Mouse (Mus musculus) heart, embryonic 14.5 days (tissue): ENCODE results near the gene Gnai3. TPM values are rescaled to one million over a fixed set of nuclear protein-coding genes. Genes with fewer than 3 reads are reported as not detected.

ENCODE experiments used
- ATAC-seq: fragments of 200-750 bp; cut with Nextera tagmentation; 2 replicates; pipeline ENCODE4 v1.8.0; 2017; ENCODE audit warnings: low read depth, moderate TSS enrichment; ENCODE audit not compliant: insufficient number of reproducible peaks, insufficient read depth, low FRiP score
- H3K27ac ChIP-seq, 2 experiments: fragments of 200-500 bp in 1 of 2; fragments of 300-500 bp in 1 of 2; sonication (generic) in 1 of 2; replicated peaks in 1 of 2; 2 replicates each; pipeline ENCODE4 v1.5.1; 2012 to 2014; ENCODE audit warnings: low read depth in 2 of 2, low read length in 2 of 2, control low read depth in 1 of 2, mild to moderate bottlenecking in 1 of 2, mixed read lengths in 1 of 2; ENCODE audit not compliant: control insufficient read depth in 1 of 2, insufficient read depth in 1 of 2
- H3K27me3 ChIP-seq: fragments of 300-500 bp; sonication (generic); 2 replicates; pipeline ENCODE4 v1.6.1; 2014; ENCODE audit warnings: mild to moderate bottlenecking, low read length, control low read depth; ENCODE audit not compliant: control insufficient read depth, insufficient read depth
- H3K36me3 ChIP-seq: fragments of 300-500 bp; sonication (generic); 2 replicates; pipeline ENCODE4 v1.6.1; 2014; ENCODE audit warnings: mild to moderate bottlenecking, control low read depth, low read length, mixed read lengths; ENCODE audit not compliant: control insufficient read depth, insufficient read depth
- H3K4me1 ChIP-seq, 2 experiments: fragments of 200-500 bp in 1 of 2; fragments of 300-500 bp in 1 of 2; sonication (generic) in 1 of 2; 2 replicates each; pipeline ENCODE4 v1.6.1; 2012 to 2014; ENCODE audit warnings: low read length in 2 of 2, control low read depth in 1 of 2, mixed read lengths in 1 of 2; ENCODE audit not compliant: control insufficient read depth in 2 of 2, insufficient read depth in 2 of 2
- H3K4me2 ChIP-seq: fragments of 300-500 bp; sonication (generic); 2 replicates; pipeline ENCODE4 v1.6.1; 2014; ENCODE audit warnings: mild to moderate bottlenecking, low read length
- H3K4me3 ChIP-seq, 2 experiments: fragments of 200-500 bp in 1 of 2; fragments of 300-500 bp in 1 of 2; sonication (generic) in 1 of 2; 2 replicates each; pipeline ENCODE4 v1.5.1; 2012 to 2014; ENCODE audit warnings: low read length in 2 of 2, mild to moderate bottlenecking in 2 of 2, control low read depth in 1 of 2, low read depth in 1 of 2, moderate library complexity in 1 of 2; ENCODE audit not compliant: control insufficient read depth in 1 of 2, insufficient read depth in 1 of 2
- H3K9ac ChIP-seq: fragments of 300-500 bp; sonication (generic); 2 replicates; pipeline ENCODE4 v1.6.1; 2014; ENCODE audit warnings: mild to moderate bottlenecking, low read length
- H3K9me3 ChIP-seq: fragments of 300-500 bp; sonication (generic); 2 replicates; pipeline ENCODE4 v1.6.1; 2016; ENCODE audit warnings: low read length, control low read depth; ENCODE audit not compliant: control insufficient read depth
- WGBS: fragments of 180-500 bp; shearing (Covaris S2); extraction: QIAGEN DNeasy Blood & Tissue Kit; methylation state at CpG from one replicate; pipeline ENCODE4 v1.1.7; 2014; 5-methylcytosine and 5-hydroxymethylcytosine counted together
- polyA plus RNA-seq: library from polyadenylated mRNA; unstranded; fragments of >200 nt; fragmentation: Nextera tagmentation; extraction: Ambion mirVana; gene quantifications from 2 replicates; pipeline ENCODE4 v1.2.1, GENCODE M21; 2014

Gene Gnai3
- polyA plus RNA-seq, 1 experiment from 2014 or later: 74.0 TPM

DNA sequence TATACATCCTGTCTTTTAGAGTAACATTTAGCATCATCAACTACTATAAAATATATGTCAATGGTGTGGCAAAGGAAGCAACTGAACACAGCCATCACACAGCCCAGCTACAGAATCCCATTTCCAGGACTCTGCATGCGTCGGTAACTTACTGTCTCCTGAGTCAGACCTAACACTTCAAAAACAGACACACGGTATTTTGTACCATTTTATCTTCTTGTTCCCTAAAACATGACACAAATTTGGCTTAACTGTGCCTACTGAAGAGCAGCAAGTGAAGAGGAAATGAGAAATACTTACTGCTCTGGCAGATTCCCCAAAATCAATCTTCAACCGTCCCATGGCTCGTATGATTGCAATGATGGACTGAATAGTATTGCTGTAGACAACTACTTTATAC, 22.7 kb downstream of the Gnai3 start:
- H3K9ac ChIP-seq: no peak overlapping the region
- H3K4me2 ChIP-seq: no peak overlapping the region
- no peak for ATAC-seq
- peaks cover 41% of the 10 kb centered on the region for H3K36me3 ChIP-seq
- 87% methylated on average over 5 of the region's 5 CpGs for WGBS
- no peaks in the 10 kb centered on the region for H3K27me3 ChIP-seq
- H3K27ac ChIP-seq: no peak overlapping the region
- no peaks in the 10 kb centered on the region for H3K4me1 ChIP-seq
- H3K9me3 ChIP-seq: no peaks in the 10 kb centered on the region
- no peak overlapping the region for H3K4me3 ChIP-seq

- no peak overlapping the region for H3K9ac ChIP-seq
- no peak for ATAC-seq
- 73% methylated on average over 3 of the region's 3 CpGs for WGBS
- no peak overlapping the region for H3K4me2 ChIP-seq
- no peaks in the 10 kb centered on the region for H3K27me3 ChIP-seq
- H3K36me3 ChIP-seq: peaks cover 60% of the 10 kb centered on the region
- no peak overlapping the region for H3K4me3 ChIP-seq
- H3K9me3 ChIP-seq: no peaks in the 10 kb centered on the region
- no peaks in the 10 kb centered on the region for H3K4me1 ChIP-seq
- H3K27ac ChIP-seq: no peak overlapping the region
Observed at GRCm38 (mm10) chr3:108121101-108121500, 24.8 kb downstream of the Gnai3 start.

GRCm38 (mm10) chr3:108117465-108117864, 28.5 kb downstream of the Gnai3 start:
- ATAC-seq: no peak
- Histone ChIP-seq H3K27ac (no peak overlapping the region), H3K4me1 (no peaks in the 10 kb centered on the region), H3K9me3 (no peaks in the 10 kb centered on the region), H3K27me3 (no peaks in the 10 kb centered on the region), H3K4me3 (no peak overlapping the region), H3K36me3 (peaks cover 75% of the 10 kb centered on the region), H3K4me2 (no peak overlapping the region), H3K9ac (no peak overlapping the region)
- WGBS: 90% methylated on average over 6 of the region's 6 CpGs

DNA sequence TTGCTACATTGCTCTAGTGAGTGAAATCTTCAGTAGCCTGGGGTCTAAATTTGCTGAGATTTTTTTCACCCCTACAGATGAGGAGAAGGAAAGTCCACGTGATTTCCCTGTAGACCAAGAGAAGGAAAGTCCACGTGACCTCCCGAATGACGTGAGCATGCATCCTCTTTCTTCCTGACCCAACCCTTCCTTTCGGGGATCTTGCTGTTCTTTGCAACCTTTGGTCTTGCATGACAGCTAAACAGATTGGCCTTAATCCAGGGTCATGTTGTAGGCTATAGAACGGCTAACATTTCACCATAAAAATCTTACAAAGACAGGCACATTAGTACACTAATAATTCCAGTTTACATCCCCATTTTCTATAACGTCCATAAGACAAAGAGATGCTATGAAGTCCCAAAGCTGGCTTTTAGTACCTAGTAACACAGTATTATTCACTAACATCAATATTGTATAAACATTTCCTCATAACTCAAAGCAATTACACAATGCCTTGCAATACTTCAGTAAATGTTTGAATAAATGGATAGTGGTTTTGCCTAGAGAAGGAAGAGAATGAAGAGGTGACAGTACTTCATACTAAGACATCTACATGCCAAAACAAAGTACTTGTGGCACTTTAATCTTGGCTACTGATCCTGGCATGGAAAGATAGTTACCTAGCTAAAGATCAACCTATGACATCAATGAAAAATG, 32.2 kb downstream of the Gnai3 start:
- H3K4me2 ChIP-seq: no peak overlapping the region
- H3K4me3 ChIP-seq: no peak overlapping the region
- no peak overlapping the region for H3K27ac ChIP-seq
- H3K4me1 ChIP-seq: no peaks in the 10 kb centered on the region
- H3K36me3 ChIP-seq: peaks cover 87% of the 10 kb centered on the region
- H3K27me3 ChIP-seq: no peaks in the 10 kb centered on the region
- no peak overlapping the region for H3K9ac ChIP-seq
- H3K9me3 ChIP-seq: no peaks in the 10 kb centered on the region
- no peak for ATAC-seq
- WGBS: 87% methylated on average over 7 of the region's 7 CpGs

DNA sequence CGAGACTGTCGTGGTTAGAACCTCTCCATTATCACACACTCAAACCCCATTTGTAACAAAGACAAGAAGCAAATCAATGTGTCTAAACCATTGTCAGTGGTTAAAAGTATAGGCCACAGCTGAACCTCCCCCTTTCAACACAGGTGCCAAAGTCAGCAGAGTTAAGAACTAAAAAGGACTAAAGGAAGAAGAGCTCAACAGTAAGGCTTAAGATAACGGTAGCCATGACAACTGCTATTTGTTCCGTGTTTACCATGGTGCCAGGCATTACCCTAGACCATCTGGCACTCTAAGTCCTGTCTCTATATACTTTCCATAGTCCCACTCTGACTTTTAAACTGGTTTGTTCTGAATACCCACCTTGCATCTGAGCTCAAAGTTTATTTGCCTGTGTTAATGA, 33.3 kb downstream of the Gnai3 start:
- no peaks in the 10 kb centered on the region for H3K27me3 ChIP-seq

GRCm38 (mm10) chr3:108112246-108112645, 33.7 kb downstream of the Gnai3 start:
- Histone ChIP-seq H3K4me3 (no peak overlapping the region), H3K4me1 (no peaks in the 10 kb centered on the region), H3K27me3 (no peaks in the 10 kb centered on the region), H3K9me3 (no peaks in the 10 kb centered on the region), H3K27ac (no peak overlapping the region), H3K36me3 (peaks cover 87% of the 10 kb centered on the region), H3K4me2 (no peak overlapping the region), H3K9ac (no peak overlapping the region)
- WGBS: 63% methylated on average over 7 of the region's 7 CpGs
- ATAC-seq: no peak

More for the DNA sequence above, 33.3 kb downstream of the Gnai3 start:
- no peak overlapping the region for H3K27ac ChIP-seq
- H3K4me2 ChIP-seq: no peak overlapping the region
- H3K9me3 ChIP-seq: no peaks in the 10 kb centered on the region
- 66% methylated on average over 4 of the region's 4 CpGs for WGBS
- H3K9ac ChIP-seq: no peak overlapping the region
- no peak for ATAC-seq
- no peaks in the 10 kb centered on the region for H3K4me1 ChIP-seq
- no peak overlapping the region for H3K4me3 ChIP-seq
- H3K36me3 ChIP-seq: peaks cover 89% of the 10 kb centered on the region

DNA sequence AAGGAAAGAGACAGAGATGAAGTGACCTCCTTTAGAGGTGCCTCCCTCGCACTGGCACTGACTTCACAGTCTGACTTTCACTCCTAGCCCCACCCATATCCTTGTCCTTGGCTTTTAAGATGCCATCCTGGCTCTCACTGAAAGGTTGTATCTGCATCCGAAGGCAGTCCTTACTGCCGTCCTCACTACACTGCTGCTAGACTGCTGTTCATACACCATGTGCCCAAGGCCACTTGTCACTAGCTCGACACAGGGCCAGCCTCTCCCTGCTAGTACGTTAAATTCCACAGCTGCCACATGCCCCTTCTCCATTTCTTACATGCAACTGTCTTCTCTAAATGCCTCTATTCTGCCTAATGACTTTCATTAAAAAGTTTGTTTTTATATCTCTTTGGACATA, 34.6 kb downstream of the Gnai3 start:
- Histone ChIP-seq H3K4me2 (no peak overlapping the region), H3K9me3 (no peaks in the 10 kb centered on the region), H3K27me3 (no peaks in the 10 kb centered on the region), H3K9ac (no peak overlapping the region), H3K4me1 (peaks cover under 1 to 3% of the 10 kb centered on the region in 2 experiments; a peak in 3 of 4 replicates), H3K36me3 (peaks cover 85% of the 10 kb centered on the region), H3K27ac (no peak overlapping the region), H3K4me3 (no peak overlapping the region)
- WGBS: 75% methylated on average over 5 of the region's 5 CpGs
- ATAC-seq: no peak

- H3K27ac ChIP-seq: peak overlapping the region; percentile 40 to 42; a peak in 3 of 4 replicates
- peaks cover 45% of the 10 kb centered on the region for H3K36me3 ChIP-seq
- no peak overlapping the region for H3K4me3 ChIP-seq
- WGBS: 7% methylated on average over 3 of the region's 3 CpGs
- peaks cover 3 to 18% of the 10 kb centered on the region in 2 experiments for H3K4me1 ChIP-seq
- ATAC-seq: peak; percentile 82
- H3K9me3 ChIP-seq: no peaks in the 10 kb centered on the region
- H3K4me2 ChIP-seq: no peak overlapping the region
- no peak overlapping the region for H3K9ac ChIP-seq
- no peaks in the 10 kb centered on the region for H3K27me3 ChIP-seq
Observed at GRCm38 (mm10) chr3:108105281-108105680, 40.7 kb downstream of the Gnai3 start.
